25 mouse cellular contexts compared by ENCODE assay signal in genomic region chr1:191928345-191928744, GRCm38 (mm10). TPM values are rescaled to one million over a fixed set of nuclear protein-coding genes. Genes with fewer than 3 reads are reported as not detected.
DNase-seq lines count a peak whose midpoint lies in the region; ATAC-seq and TF ChIP-seq lines count a peak whose summit lies in the region.
"Had no signal": no experiment of that assay in that cellular context is flagged by ENCODE, and none has a peak within 500 bp of the region (broad histone marks: within the 10 kb centered on the region; RNA-seq: fewer than 3 reads in every experiment).

No protein-coding gene starts in this region.

- no peak overlapping the region for H3K4me2 ChIP-seq in embryonic facial prominence, embryonic 14.5 days (ENCODE audit: low read depth, low read length)
- H3K4me2 ChIP-seq in forebrain, embryonic 15.5 days (replicated peaks) = no peak overlapping the region
- H3K4me2 ChIP-seq: embryonic facial prominence, embryonic 15.5 days; heart, embryonic 11.5 days; hindbrain, embryonic 13.5 days; liver, embryonic 13.5 days; lung, embryonic 15.5 days; midbrain, embryonic 11.5 days had no signal

- H3K4me3 ChIP-seq in ES-E14 (ENCODE audit: insufficient read depth in 1 of 2, low read depth in 1 of 2, low read length in 2 of 2, poor library complexity in 1 of 2, severe bottlenecking in 1 of 2) = peak overlapping the region in 1 of 2 experiments; percentile 37; a peak in 1 of 4 replicates
- no peak overlapping the region for H3K4me3 ChIP-seq in embryonic facial prominence, embryonic 14.5 days (ENCODE audit: low read depth, low read length)
- H3K4me3 ChIP-seq in midbrain, embryonic 10.5 days = no peak overlapping the region
- no peak overlapping the region for H3K4me3 ChIP-seq in forebrain, embryonic 15.5 days
- H3K4me3 ChIP-seq: embryonic facial prominence, embryonic 15.5 days; forebrain, embryonic 10.5 days; gastrocnemius, adult 2 months; hindbrain, embryonic 13.5 days; liver, embryonic 13.5 days; lung, embryonic 15.5 days had no signal

- ATAC-seq in embryonic facial prominence, embryonic 14.5 days (ENCODE audit: low read depth) = peak; percentile 15; the same call in 1 of the 2 replicates
- no peak for ATAC-seq in frontal cortex, adult (ENCODE audit: low TSS enrichment)
- ATAC-seq in forebrain, embryonic 15.5 days (replicated peaks) = no peak
- ATAC-seq: inflammation-experienced regulatory T-cells, adult 6 months had no signal

- H3K9me3 ChIP-seq in ES-E14 (ENCODE audit: control insufficient read depth, insufficient read depth, low read depth, low read length) = no peaks in the 10 kb centered on the region
- H3K9me3 ChIP-seq in embryonic facial prominence, embryonic 14.5 days (ENCODE audit: control insufficient read depth, low read length) = no peaks in the 10 kb centered on the region
- no peaks in the 10 kb centered on the region for H3K9me3 ChIP-seq in midbrain, embryonic 10.5 days (replicated peaks)
- no peaks in the 10 kb centered on the region for H3K9me3 ChIP-seq in forebrain, embryonic 15.5 days
- H3K9me3 ChIP-seq: embryonic facial prominence, embryonic 15.5 days; forebrain, embryonic 10.5 days; hindbrain, embryonic 13.5 days; liver, embryonic 13.5 days; lung, embryonic 15.5 days had no signal

- H3K27ac ChIP-seq in ES-E14 (ENCODE audit: insufficient read depth, low read depth, low read length, poor library complexity, severe bottlenecking) = no peak overlapping the region; the same call in 1 of the 2 replicates
- no peak overlapping the region for H3K27ac ChIP-seq in embryonic facial prominence, embryonic 14.5 days (replicated peaks; ENCODE audit: low read depth, low read length)
- no peak overlapping the region for H3K27ac ChIP-seq in midbrain, embryonic 10.5 days (replicated peaks)
- H3K27ac ChIP-seq in forebrain, embryonic 15.5 days (replicated peaks) = no peak overlapping the region
- H3K27ac ChIP-seq: embryonic facial prominence, embryonic 15.5 days; forebrain, embryonic 10.5 days; gastrocnemius, adult 2 months; hindbrain, embryonic 13.5 days; liver, embryonic 13.5 days; lung, embryonic 15.5 days; macrophage had no signal

- no peaks in the 10 kb centered on the region for H3K27me3 ChIP-seq in embryonic facial prominence, embryonic 14.5 days (replicated peaks; ENCODE audit: control insufficient read depth, insufficient read depth, low read length)
- peaks cover 10% of the 10 kb centered on the region for H3K27me3 ChIP-seq in midbrain, embryonic 10.5 days (ENCODE audit: low read depth, poor library complexity, severe bottlenecking)
- no peaks in the 10 kb centered on the region for H3K27me3 ChIP-seq in forebrain, embryonic 15.5 days
- H3K27me3 ChIP-seq: embryonic facial prominence, embryonic 15.5 days; lung, embryonic 15.5 days had no signal

- H3K9ac ChIP-seq in ES-E14 (ENCODE audit: insufficient read depth, low read depth, low read length, poor library complexity, severe bottlenecking) = peak overlapping the region; percentile 46; the same call in 1 of the 2 replicates
- no peak overlapping the region for H3K9ac ChIP-seq in embryonic facial prominence, embryonic 14.5 days (ENCODE audit: low read depth, low read length)
- no peak overlapping the region for H3K9ac ChIP-seq in forebrain, embryonic 15.5 days (replicated peaks)
- H3K9ac ChIP-seq: embryonic facial prominence, embryonic 15.5 days; hindbrain, embryonic 13.5 days; liver, embryonic 13.5 days; lung, embryonic 15.5 days had no signal

- no peak for DNase-seq in ES-E14 (ENCODE audit: low read depth, low spot score)
- DNase-seq in embryonic facial prominence, embryonic 14.5 days (ENCODE audit: low spot score) = peak; percentile 20
- DNase-seq in kidney, adult 8-10 months = peak; percentile 75 to 76
- DNase-seq in kidney, postnatal 14 days = peak; percentile 61
- DNase-seq in midbrain, embryonic 10.5 days (ENCODE audit: low spot score) = no peak
- DNase-seq in left cerebral cortex, adult 18-20 months (ENCODE audit: low spot score in 2 of 2) = no peak
- DNase-seq: adrenal gland, postnatal 36 days; cerebellum, adult 2 months; heart, postnatal 10 days; liver, embryonic 13.5 days had no signal

- 59% methylated on average over 7 of the region's 7 CpGs for WGBS in embryonic facial prominence, embryonic 14.5 days
- 84% methylated on average over 7 of the region's 7 CpGs for WGBS in midbrain, embryonic 10.5 days
- WGBS in forebrain, embryonic 15.5 days = 83% methylated on average over 7 of the region's 7 CpGs

- in situ Hi-C loops in ES-E14 (cut with MboI; ENCODE audit: low sequenced_read_pairs in 2 of 2, unreplicated experiment in 2 of 2) = no loop called here

- peaks cover 5 to 28% of the 10 kb centered on the region in 2 experiments; a peak in 3 of 4 replicates for H3K4me1 ChIP-seq in ES-E14 (ENCODE audit: control insufficient read depth in 2 of 2, insufficient read depth in 2 of 2, low read length in 2 of 2, poor library complexity in 1 of 2)
- no peaks in the 10 kb centered on the region for H3K4me1 ChIP-seq in embryonic facial prominence, embryonic 14.5 days (ENCODE audit: control insufficient read depth, insufficient read depth, low read length)
- 0 out of 2 replicates have a peak, but pooled peaks cover 6% of the 10 kb centered on the region for H3K4me1 ChIP-seq in midbrain, embryonic 10.5 days
- H3K4me1 ChIP-seq in forebrain, embryonic 15.5 days = no peaks in the 10 kb centered on the region
- H3K4me1 ChIP-seq: liver, embryonic 13.5 days had no signal

- H3K36me3 ChIP-seq in ES-E14 (ENCODE audit: control insufficient read depth, insufficient read depth, low read length, poor library complexity, severe bottlenecking) = no peaks in the 10 kb centered on the region
- H3K36me3 ChIP-seq in embryonic facial prominence, embryonic 14.5 days (ENCODE audit: control insufficient read depth, insufficient read depth, low read length) = no peaks in the 10 kb centered on the region
- H3K36me3 ChIP-seq in midbrain, embryonic 10.5 days = no peaks in the 10 kb centered on the region
- H3K36me3 ChIP-seq in forebrain, embryonic 15.5 days = no peaks in the 10 kb centered on the region
- H3K36me3 ChIP-seq: embryonic facial prominence, embryonic 15.5 days; forebrain, embryonic 10.5 days; hindbrain, embryonic 13.5 days; liver, embryonic 13.5 days; lung, embryonic 15.5 days had no signal

TF ChIP-seq in ES-E14, 5 proteins besides CTCF, POLR2A, EP300 and RAD21:
- TF ChIP-seq ZNF384 (IDR thresholded peaks at IDR 0.05; ENCODE audit: low read depth, low read length) (no peak), CHD2 (IDR thresholded peaks at IDR 0.05; ENCODE audit: low read depth, low read length) (no peak), ZC3H11A (IDR thresholded peaks at IDR 0.05; ENCODE audit: borderline replicate concordance, low read depth, low read length) (no peak), HCFC1 (IDR thresholded peaks at IDR 0.05; ENCODE audit: borderline replicate concordance, insufficient read depth, low read length) (no peak), MAFK (IDR thresholded peaks at IDR 0.05; ENCODE audit: insufficient read depth, low read depth, low read length) (no peak)

RNA-seq across cellular contexts. Expression of gene Slc30a1, which starts 21.8 kb away (rescaled TPM):
- 27.2 and 45.5 TPM in 2 replicates for total RNA-seq in ES-E14 (2012; rRNA removed)
- polyA plus RNA-seq in embryonic facial prominence, embryonic 14.5 days (2014; fragmentation: Nextera tagmentation; extraction: Ambion mirVana) = 2.5 and 3.4 TPM in 2 replicates
- polyA plus RNA-seq in midbrain, embryonic 10.5 days (2016; fragmentation: Nextera tagmentation; extraction: Ambion mirVana) = 1.2 and 1.3 TPM in 2 replicates
- 10 to 100 TPM; 28.7 to 35.9 TPM for total RNA-seq in left cerebral cortex, adult 18-20 months (2021)
- 3.4 and 3.7 TPM in 2 replicates for polyA plus RNA-seq in forebrain, embryonic 15.5 days (2015; fragmentation: Nextera tagmentation; extraction: Ambion mirVana)

RNA-seq across cellular contexts. Expression of gene Rd3, which starts 48.8 kb away (rescaled TPM):
- 0.13 TPM in 1 of 2 replicates, not detected in the other for total RNA-seq in ES-E14 (2012; rRNA removed)
- 5.0 and 6.0 TPM in 2 replicates for polyA plus RNA-seq in embryonic facial prominence, embryonic 14.5 days (2014; fragmentation: Nextera tagmentation; extraction: Ambion mirVana)
- 0.62 and 0.82 TPM in 2 replicates for polyA plus RNA-seq in midbrain, embryonic 10.5 days (2016; fragmentation: Nextera tagmentation; extraction: Ambion mirVana)
- total RNA-seq in left cerebral cortex, adult 18-20 months (2021) = under 1 TPM; 0.14 to 0.37 TPM
- polyA plus RNA-seq in forebrain, embryonic 15.5 days (2015; fragmentation: Nextera tagmentation; extraction: Ambion mirVana) = 0.96 and 3.1 TPM in 2 replicates
- total RNA-seq: common myeloid progenitor, adult 5-6 weeks; MEL; monocyte, adult 5-6 weeks had no signal
- polyA plus RNA-seq: limb, embryonic 11.5 days had no signal

Comparison
In these comparisons a context has a peak if more than half of its experiments do, and no peak if none do; other contexts are left out.
1. DNase-seq: peak in embryonic facial prominence, embryonic 14.5 days (single experiment), kidney, adult 8-10 months (2 of 2) and kidney, postnatal 14 days (single experiment); none in ES-E14 (single experiment), midbrain, embryonic 10.5 days (single experiment) and left cerebral cortex, adult 18-20 months (0 of 2).